Mouse (Mus musculus) kidney, postnatal 14 days (tissue): ENCODE measurements around the gene Sval3.

Experiments used
- DNase-seq: peaks from one replicate; pipeline ENCODE4 v3.0.0; 2022; ENCODE audit warnings: mixed read lengths

Sval3 gene

DNA sequence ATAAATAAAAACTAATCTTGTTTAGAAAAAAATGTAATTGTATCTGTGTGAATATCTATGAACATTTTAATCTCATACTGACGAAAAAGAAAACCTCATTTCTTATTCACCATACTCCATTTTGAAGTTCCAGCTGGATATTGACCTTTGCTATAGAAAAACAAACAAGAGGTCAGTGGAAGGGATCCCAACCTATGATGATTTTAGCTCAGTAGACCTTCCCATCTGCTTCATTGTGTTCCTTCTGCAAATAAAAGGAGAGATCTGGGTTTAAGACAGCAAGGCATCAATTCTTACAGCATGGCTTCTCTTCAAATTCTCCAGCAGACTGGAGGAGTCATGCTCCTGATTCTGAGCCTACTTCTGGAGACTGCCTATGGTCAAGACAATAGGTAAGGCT lies at the start of gene Sval3:
Gene Sval3, plus strand, starts transcription at position 301 of the 400 bp plus-strand sequence.
- DNase-seq, result no peak

DNA sequence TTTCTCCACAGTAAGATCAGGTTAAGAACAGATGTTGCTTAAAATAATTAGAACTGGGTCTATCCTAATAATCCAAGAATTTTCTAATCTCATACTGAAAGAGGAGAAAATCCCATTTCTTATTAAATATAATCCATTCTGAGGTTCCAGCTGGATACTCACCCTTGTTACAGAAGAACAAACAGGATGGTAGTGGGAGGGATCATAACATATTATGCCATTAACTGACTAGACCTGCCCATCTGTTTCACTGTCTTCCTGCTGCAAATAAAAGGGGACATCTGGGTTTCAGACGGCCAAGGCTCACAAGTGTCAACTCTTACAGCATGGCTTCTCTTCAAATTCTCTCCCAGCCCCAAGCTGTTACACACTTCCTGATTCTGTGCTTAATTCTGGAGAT lies 16.6 kb upstream of the Sval3 start, which contains the start of gene Sval1:
Gene Sval1, plus strand, starts transcription at position 301 of the 400 bp plus-strand sequence.
- no peak for DNase-seq
